Mouse (Mus musculus): ENCODE data around the gene Muc15.
A peak's percentile ranks its signal among the peaks of the same experiment; 100 is the strongest.

Gene Muc15

GRCm38 (mm10) chr2:110721290-110721753 is at the start of gene Muc15:
Muc15 (plus strand) TSS chr2:110721340.
- DNase-seq (ENCODE audit: low spot score), result no peak

DNA sequence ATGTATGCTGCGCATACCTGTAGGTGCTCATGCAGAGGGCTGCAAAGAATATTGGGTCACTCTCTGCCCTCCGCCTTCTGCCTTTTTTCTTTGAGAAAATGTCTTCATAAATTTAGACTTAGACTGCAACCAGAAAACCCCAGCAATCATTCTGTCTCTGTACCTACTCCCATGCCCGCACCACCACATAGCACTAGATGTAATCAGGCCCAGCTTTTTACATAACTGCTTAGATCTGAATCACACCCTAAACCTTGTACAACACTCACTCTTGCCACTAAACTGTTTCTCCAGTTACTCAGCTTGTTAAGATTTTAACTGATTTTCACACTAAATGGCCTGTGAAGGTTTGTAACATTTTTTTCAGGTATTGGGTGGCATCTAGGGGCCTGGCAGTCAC is 11.7 kb upstream of the Muc15 start:
- DNase-seq (ENCODE audit: low spot score), result no peak

GRCm38 (mm10) chr2:110710055-110710720 is 11.0 kb upstream of the Muc15 start:
- no peak for DNase-seq (ENCODE audit: low spot score)

DNA sequence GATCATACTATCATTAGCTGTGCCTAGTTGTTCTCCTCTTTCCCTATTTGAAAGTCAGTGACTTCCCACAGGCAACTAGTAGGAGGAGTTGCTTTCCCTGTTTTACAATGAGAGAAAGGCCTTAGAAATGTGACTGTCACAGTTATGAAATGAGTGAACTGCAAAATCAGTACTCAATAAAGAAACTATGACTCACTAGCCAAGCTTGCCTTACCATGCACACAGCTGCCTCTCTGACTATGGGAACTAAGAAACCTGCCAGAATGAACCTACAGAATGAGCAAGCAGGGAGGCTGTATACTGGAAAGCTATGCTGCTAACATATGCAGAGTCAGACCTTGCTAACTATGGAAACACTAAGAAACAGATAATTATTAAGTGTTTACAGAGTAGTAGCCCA is 2.1 kb upstream of the Muc15 start:
- DNase-seq (ENCODE audit: low spot score), result no peak

DNA sequence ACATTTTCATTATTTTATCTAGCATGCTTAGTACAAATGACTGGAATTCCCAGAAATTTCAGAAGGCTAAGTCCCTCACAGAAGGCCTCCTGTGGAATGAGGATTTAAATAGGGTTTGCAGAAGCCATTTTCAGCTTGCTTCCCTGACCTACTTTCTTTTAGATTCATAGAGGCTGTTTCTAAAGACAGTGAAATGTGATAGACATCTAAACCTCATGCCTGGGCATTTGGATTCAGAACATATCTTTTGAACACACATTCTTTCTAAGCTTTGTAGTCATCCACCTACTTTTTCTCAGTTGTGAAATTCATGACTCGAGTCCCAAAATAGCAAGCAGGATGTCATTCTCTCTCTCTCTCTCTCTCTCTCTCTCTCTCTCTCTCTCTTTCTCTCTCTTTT is 1.1 kb downstream of the Muc15 start:
- DNase-seq (ENCODE audit: low spot score), result peak; percentile 15

- DNase-seq (ENCODE audit: low spot score), result no peak
These were observed 5.0 kb downstream of the Muc15 start for GRCm38 (mm10) chr2:110726106-110726505.

GRCm38 (mm10) chr2:110737236-110737635 is 16.1 kb downstream of the Muc15 start:
- no peak for DNase-seq (ENCODE audit: low spot score)

- no peak for DNase-seq (ENCODE audit: low spot score)
These were observed 16.8 kb downstream of the Muc15 start for GRCm38 (mm10) chr2:110737981-110738380.

GRCm38 (mm10) chr2:110739781-110740180 is 18.6 kb downstream of the Muc15 start:
- DNase-seq (ENCODE audit: low spot score), result peak; percentile 16

DNA sequence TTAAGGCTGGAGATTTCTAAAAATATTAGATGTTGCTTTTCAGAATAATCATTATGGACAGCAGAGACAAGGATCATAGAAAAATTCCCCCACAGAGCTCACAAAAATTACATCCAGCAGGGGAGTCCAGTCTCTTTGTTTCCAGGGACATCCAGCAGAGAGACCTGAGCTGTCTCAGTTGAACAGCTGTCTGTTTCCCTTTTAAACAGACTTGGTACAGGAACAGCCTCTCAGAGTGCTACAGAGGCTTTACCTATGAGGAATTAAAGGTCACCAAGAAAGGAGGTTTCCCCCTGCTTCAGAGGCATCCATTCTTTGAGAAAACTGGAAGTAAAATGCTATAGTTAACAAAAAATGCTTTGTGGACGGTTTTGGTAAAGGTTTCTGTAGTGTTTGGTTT is 19.4 kb downstream of the Muc15 start:
- DNase-seq (ENCODE audit: low spot score), result peak; percentile 20

DNA sequence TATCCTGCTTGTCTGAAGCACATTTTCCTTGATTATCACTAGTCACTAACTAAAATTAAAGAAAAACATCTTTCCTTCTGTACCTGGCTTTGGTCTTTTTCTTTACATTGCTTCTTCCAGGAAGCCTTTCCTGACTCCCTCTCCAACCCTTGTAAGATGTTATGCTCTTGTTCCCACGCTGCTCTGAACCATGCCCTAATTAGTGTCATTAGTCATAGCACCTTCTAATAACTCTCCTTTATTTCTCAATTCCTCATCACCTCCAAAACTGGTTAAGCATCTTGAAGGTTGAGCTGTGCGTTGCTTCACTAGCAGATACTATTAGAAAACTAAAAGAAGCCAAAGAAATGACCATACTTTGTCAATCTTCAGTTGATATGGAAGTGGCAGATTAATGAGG is 36.4 kb downstream of the Muc15 start:
- DNase-seq (ENCODE audit: low spot score), result no peak

- DNase-seq (ENCODE audit: low spot score), result no peak
These were observed 38.3 kb downstream of the Muc15 start for GRCm38 (mm10) chr2:110759434-110759833.

GRCm38 (mm10) chr2:110787396-110787795 is 66.3 kb downstream of the Muc15 start:
- no peak for DNase-seq (ENCODE audit: low spot score)

Data from retina, embryonic 14.5 days (tissue).